Mouse (Mus musculus) layer of hippocampus, postnatal 14 days (tissue): Measurements from ENCODE around the gene Carns1. TPM values are rescaled to one million over a fixed set of nuclear protein-coding genes. Genes with fewer than 3 reads are reported as not detected.
"Not testable (repeated sequence)": the region's sequence is repeated elsewhere in the genome, so short reads cannot be mapped to it uniquely, and the experiment has no call there.

Source experiments
- DNase-seq, 2 experiments: peaks; one replicate each; pipeline ENCODE4 v3.0.0; 2021 to 2022; ENCODE audit warnings: low spot score in 2 of 2, mixed read lengths in 1 of 2
- total RNA-seq, 2 experiments: library from RNA; stranded (reverse); gene quantifications; 2 replicates each; pipeline ENCODE4 v1.2.3; 2021

Carns1 gene
- total RNA-seq, 2 experiments from 2014 or later: 4.0 to 4.9 TPM

GRCm38 (mm10) chr19:4151488-4151860 is 23.8 kb downstream of the Carns1 start:
- no peak for DNase-seq

GRCm38 (mm10) chr19:4150567-4151487 is 24.5 kb downstream of the Carns1 start:
- no peak for DNase-seq

GRCm38 (mm10) chr19:4149764-4150461 is 25.4 kb downstream of the Carns1 start:
- DNase-seq: no peak

GRCm38 (mm10) chr19:4149283-4149682 is 26.0 kb downstream of the Carns1 start:
- no peak for DNase-seq

- no peak for DNase-seq
These were observed 26.5 kb downstream of the Carns1 start for GRCm38 (mm10) chr19:4148819-4149218.

- peak; percentile 92 to 95 for DNase-seq
These were observed 26.8 kb downstream of the Carns1 start, which contains the start of gene Coro1b for GRCm38 (mm10) chr19:4148491-4148806. Gene Coro1b, plus strand, starts transcription at chr19:4148619.

- no peak for DNase-seq
These were observed 27.3 kb downstream of the Carns1 start for GRCm38 (mm10) chr19:4147782-4148490.

- no peak for DNase-seq
These were observed 28.3 kb downstream of the Carns1 start for GRCm38 (mm10) chr19:4147022-4147405.

GRCm38 (mm10) chr19:4146366-4147021 is 28.8 kb downstream of the Carns1 start:
- DNase-seq: no peak

GRCm38 (mm10) chr19:4145936-4146335 is 29.3 kb downstream of the Carns1 start:
- DNase-seq: no peak

- no peak for DNase-seq
These were observed 30.5 kb downstream of the Carns1 start for GRCm38 (mm10) chr19:4144550-4145498.

GRCm38 (mm10) chr19:4143759-4144268 is 31.5 kb downstream of the Carns1 start, which contains the start of gene Cabp4:
Gene Cabp4, minus strand, starts transcription at chr19:4144033.
- no peak for DNase-seq

GRCm38 (mm10) chr19:4142416-4143173 is 32.7 kb downstream of the Carns1 start:
- DNase-seq: no peak

- no peak for DNase-seq
These were observed 35.1 kb downstream of the Carns1 start for GRCm38 (mm10) chr19:4140147-4140546.

- no peak for DNase-seq
These were observed 35.8 kb downstream of the Carns1 start, which contains the start of gene Gpr152 for GRCm38 (mm10) chr19:4139446-4139845. Gene Gpr152, plus strand, starts transcription at chr19:4139787.

- DNase-seq: no peak
These were observed 37.4 kb downstream of the Carns1 start for GRCm38 (mm10) chr19:4137913-4138312.

- no peak for DNase-seq
These were observed 38.8 kb downstream of the Carns1 start for GRCm38 (mm10) chr19:4136463-4136862.

- DNase-seq: not testable (repeated sequence)
These were observed 39.3 kb downstream of the Carns1 start for GRCm38 (mm10) chr19:4135963-4136345.
